In the genomic region with DNA sequence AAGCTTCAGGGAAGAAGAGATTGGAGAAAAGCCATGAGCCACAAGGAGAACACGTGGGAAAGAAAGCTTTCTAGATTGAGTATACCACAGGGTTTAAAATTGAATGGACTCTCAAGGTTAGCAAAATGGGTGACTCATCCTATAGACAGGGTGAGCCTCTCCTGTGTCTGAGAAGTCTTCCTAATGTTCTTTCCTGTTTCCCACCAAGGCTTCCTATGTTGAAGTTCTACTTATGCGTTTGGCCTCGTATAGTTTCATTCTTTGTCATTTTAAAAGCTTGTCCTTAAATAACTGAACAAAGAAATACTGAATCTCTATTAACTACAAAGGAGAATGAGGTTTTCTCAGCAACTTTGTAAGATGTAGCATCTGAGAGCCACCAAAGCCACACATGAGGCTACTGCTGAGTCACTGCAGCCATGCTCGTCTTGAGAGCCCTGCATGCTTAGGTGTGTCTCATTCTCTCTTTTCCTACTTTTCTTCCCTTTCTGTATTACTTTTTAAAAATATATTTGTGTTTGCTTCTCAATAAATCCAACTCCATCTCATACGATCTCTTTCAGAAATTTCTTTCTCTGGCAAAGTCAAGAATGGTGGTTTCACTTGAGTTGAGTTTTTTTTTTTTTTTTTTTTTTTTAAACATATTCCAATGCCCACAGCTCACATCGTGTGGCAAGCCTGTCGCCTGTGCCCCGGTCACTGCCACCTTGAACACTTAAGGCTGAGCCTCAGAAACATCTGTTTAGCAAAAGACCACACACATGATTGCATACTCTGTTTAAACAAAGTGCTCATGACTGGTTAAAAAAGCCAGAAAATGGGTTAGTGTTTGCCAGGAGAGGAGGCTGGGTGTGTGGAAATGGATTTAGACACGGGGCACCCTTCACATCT, we compare ENCODE assay signal across 8 mouse cellular contexts. TPM values are rescaled to one million over a fixed set of nuclear protein-coding genes. Genes with fewer than 3 reads are reported as not detected.
DNase-seq lines count a peak whose midpoint lies in the region; ATAC-seq and TF ChIP-seq lines count a peak whose summit lies in the region.

No protein-coding gene starts in this region.

- no peak for TF ChIP-seq POLR2A in MEL (IDR thresholded peaks at IDR 0.05; ENCODE audit: control insufficient read depth in 1 of 2, insufficient read depth in 1 of 2, low read depth in 1 of 2, low read length in 2 of 2, poor library complexity in 1 of 2)

- H3K36me3 ChIP-seq in heart, embryonic 11.5 days (ENCODE audit: control insufficient read depth, insufficient read depth, low read length): no peaks in the 10 kb centered on the region
- peaks cover 0 to 16% of the 10 kb centered on the region in 2 experiments; a peak in 2 of 4 replicates for H3K36me3 ChIP-seq in MEL (ENCODE audit: control insufficient read depth in 1 of 2, insufficient read depth in 2 of 2, low read length in 2 of 2)
- no peaks in the 10 kb centered on the region for H3K36me3 ChIP-seq in forebrain, embryonic 15.5 days
- no peaks in the 10 kb centered on the region for H3K36me3 ChIP-seq in liver, embryonic 13.5 days

- H3K4me3 ChIP-seq in heart, embryonic 11.5 days (ENCODE audit: low read depth, low read length): peak overlapping the region; percentile 38
- H3K4me3 ChIP-seq in MEL (ENCODE audit: control insufficient read depth in 1 of 2, insufficient read depth in 1 of 2, low read depth in 2 of 2, low read length in 2 of 2): peak overlapping the region; percentile 58 to 63
- peak overlapping the region; percentile 22 for H3K4me3 ChIP-seq in forebrain, embryonic 15.5 days
- H3K4me3 ChIP-seq in liver, embryonic 13.5 days (replicated peaks): peak overlapping the region; percentile 62

- no peak for TF ChIP-seq RAD21 in MEL (IDR thresholded peaks at IDR 0.05; ENCODE audit: low read depth, low read length)

- no peaks in the 10 kb centered on the region for H3K27me3 ChIP-seq in heart, embryonic 11.5 days (ENCODE audit: control insufficient read depth, insufficient read depth, low read length)
- H3K27me3 ChIP-seq in MEL (ENCODE audit: control insufficient read depth in 1 of 2, insufficient read depth in 2 of 2, low read length in 2 of 2): no peaks in the 10 kb centered on the region
- H3K27me3 ChIP-seq in forebrain, embryonic 15.5 days: no peaks in the 10 kb centered on the region
- H3K27me3 ChIP-seq in liver, embryonic 13.5 days: no peaks in the 10 kb centered on the region

- WGBS in heart, embryonic 11.5 days (ENCODE audit: insufficient replicate concordance): 58% methylated on average over 9 of the region's 9 CpGs
- 71% methylated on average over 9 of the region's 9 CpGs for WGBS in forebrain, embryonic 15.5 days
- 34% methylated on average over 9 of the region's 9 CpGs for WGBS in liver, embryonic 13.5 days (ENCODE audit: insufficient replicate concordance)

- no peaks in the 10 kb centered on the region for H3K4me1 ChIP-seq in heart, embryonic 11.5 days (ENCODE audit: control insufficient read depth, insufficient read depth, low read length)
- peaks cover 0 to 12% of the 10 kb centered on the region in 2 experiments; a peak in 2 of 4 replicates for H3K4me1 ChIP-seq in MEL (ENCODE audit: control insufficient read depth in 1 of 2, insufficient read depth in 2 of 2, low read length in 2 of 2)
- H3K4me1 ChIP-seq in forebrain, embryonic 15.5 days: peaks cover 7% of the 10 kb centered on the region
- peaks cover 35% of the 10 kb centered on the region for H3K4me1 ChIP-seq in liver, embryonic 13.5 days (replicated peaks)

- H3K79me2 ChIP-seq in MEL (ENCODE audit: control insufficient read depth, insufficient read depth, low read length, poor library complexity): no peaks in the 10 kb centered on the region

- H3K9me3 ChIP-seq in heart, embryonic 11.5 days (replicated peaks; ENCODE audit: control insufficient read depth, low read length): no peaks in the 10 kb centered on the region
- H3K9me3 ChIP-seq in MEL (replicated peaks; ENCODE audit: insufficient read depth, low read length): no peaks in the 10 kb centered on the region
- H3K9me3 ChIP-seq in forebrain, embryonic 15.5 days: no peaks in the 10 kb centered on the region
- H3K9me3 ChIP-seq in liver, embryonic 13.5 days (replicated peaks): no peaks in the 10 kb centered on the region

- no peak for DNase-seq in heart, adult 18-20 months
- peak; percentile 64 for DNase-seq in MEL (ENCODE audit: low read depth, low spot score)
- DNase-seq in liver, embryonic 13.5 days: peak; percentile 20
- no peak for DNase-seq in layer of hippocampus, postnatal 14 days (ENCODE audit: low spot score in 2 of 2)
- DNase-seq in adrenal gland, postnatal 10 days: no peak
- DNase-seq in embryo, embryonic 11 days: no peak

- peak overlapping the region; percentile 77 for H3K9ac ChIP-seq in heart, embryonic 11.5 days (ENCODE audit: low read depth, low read length)
- peak overlapping the region; percentile 73 for H3K9ac ChIP-seq in MEL (ENCODE audit: control insufficient read depth, low read depth, low read length, poor library complexity, severe bottlenecking)
- H3K9ac ChIP-seq in forebrain, embryonic 15.5 days (replicated peaks): no peak overlapping the region
- peak overlapping the region; percentile 71 for H3K9ac ChIP-seq in liver, embryonic 13.5 days

- no peak for TF ChIP-seq EP300 in MEL (IDR thresholded peaks at IDR 0.05; ENCODE audit: low read depth in 1 of 2, low read length in 2 of 2)

- no peak for TF ChIP-seq CTCF in MEL (IDR thresholded peaks at IDR 0.05 in 2 of 3, conservative IDR thresholded peaks at IDR 0.05 in 1 of 3; ENCODE audit: control insufficient read depth in 1 of 3, insufficient read depth in 1 of 3, low read depth in 2 of 3, low read length in 3 of 3, poor library complexity in 1 of 3, severe bottlenecking in 1 of 3)

- peak overlapping the region; percentile 72 for H3K4me2 ChIP-seq in heart, embryonic 11.5 days
- H3K4me2 ChIP-seq in forebrain, embryonic 15.5 days (replicated peaks): peak overlapping the region; percentile 30
- H3K4me2 ChIP-seq in liver, embryonic 13.5 days: peak overlapping the region; percentile 77

- ATAC-seq in heart, embryonic 11.5 days (replicated peaks; ENCODE audit: insufficient number of reproducible peaks, low FRiP score, low TSS enrichment): no peak
- ATAC-seq in forebrain, embryonic 15.5 days (replicated peaks): no peak
- ATAC-seq in liver, embryonic 13.5 days (ENCODE audit: low read depth): peak; percentile 77

- peak overlapping the region; percentile 66 for H3K27ac ChIP-seq in heart, embryonic 11.5 days (ENCODE audit: low read depth, low read length)
- peak overlapping the region; percentile 85 for H3K27ac ChIP-seq in MEL (ENCODE audit: control insufficient read depth, low read depth, low read length)
- no peak overlapping the region for H3K27ac ChIP-seq in forebrain, embryonic 15.5 days (replicated peaks)
- peak overlapping the region; percentile 91 for H3K27ac ChIP-seq in liver, embryonic 13.5 days

TF ChIP-seq in MEL, 35 proteins besides CTCF, POLR2A, EP300 and RAD21 (continues in another document):
- TF ChIP-seq MYC (IDR thresholded peaks at IDR 0.05; ENCODE audit: low read depth, low read length) (0 out of 2 replicates have a peak, but pooled peaks have one; percentile 16), TCF12 (IDR thresholded peaks at IDR 0.05; ENCODE audit: low read depth, low read length) (no peak), TAL1 (IDR thresholded peaks at IDR 0.05; ENCODE audit: low read length) (no peak), NELFE (IDR thresholded peaks at IDR 0.05; ENCODE audit: low read depth, low read length) (no peak), GATA1 (IDR thresholded peaks at IDR 0.05; ENCODE audit: low read depth, low read length) (no peak), MAX (IDR thresholded peaks at IDR 0.05; ENCODE audit: low read length) (peak; percentile 48; the same call in 1 of the 2 replicates), SIN3A (IDR thresholded peaks at IDR 0.05; ENCODE audit: low read length) (no peak), ZMIZ1 (IDR thresholded peaks at IDR 0.05; ENCODE audit: low read depth, low read length) (no peak), ELF1 (IDR thresholded peaks at IDR 0.05; ENCODE audit: low read depth, low read length) (no peak), ZNF384 (IDR thresholded peaks at IDR 0.05; ENCODE audit: low read depth, low read length) (peak; percentile 84)

RNA-seq across cellular contexts. Expression of a gene that starts 0.7 kb away (rescaled TPM):
- polyA plus RNA-seq in heart, embryonic 11.5 days (2014; fragmentation: Nextera tagmentation; extraction: Ambion mirVana): 5.8 and 7.9 TPM in 2 replicates
- total RNA-seq in heart, adult 18-20 months (2021): 10 to 100 TPM in 1 of 2 experiments, 1 to 10 TPM in 1; 9.4 to 11.3 TPM
- 1.6 and 2.1 TPM in 2 replicates for total RNA-seq in MEL (2012; rRNA removed)
- polyA plus RNA-seq in MEL (2012; ENCODE audit: insufficient read depth in 1 of 2, insufficient read length in 2 of 2, low read depth in 1 of 2, low replicate concordance in 2 of 2, missing spikeins in 1 of 2): 1 to 10 TPM in 1 of 2 experiments, not detected in 1; 2.9 TPM
- 0.98 and 1.5 TPM in 2 replicates for polyA plus RNA-seq in forebrain, embryonic 15.5 days (2015; fragmentation: Nextera tagmentation; extraction: Ambion mirVana)
- 2.1 and 2.2 TPM in 2 replicates for polyA plus RNA-seq in liver, embryonic 13.5 days (2015; fragmentation: Nextera tagmentation; extraction: Ambion mirVana)
- total RNA-seq in layer of hippocampus, postnatal 14 days (2021): 1 to 10 TPM; 5.4 to 6.5 TPM
- 10 to 100 TPM; 12.9 to 16.3 TPM for total RNA-seq in adrenal gland, postnatal 10 days (2021)

RNA-seq across cellular contexts. Expression of a gene that starts 23.4 kb away (rescaled TPM):
- polyA plus RNA-seq in heart, embryonic 11.5 days (2014; fragmentation: Nextera tagmentation; extraction: Ambion mirVana): 0.72 and 0.96 TPM in 2 replicates
- under 1 TPM; 0.13 to 0.27 TPM for total RNA-seq in heart, adult 18-20 months (2021)
- total RNA-seq in MEL (2012; rRNA removed): 1.5 and 2.3 TPM in 2 replicates
- 1 to 10 TPM in 1 of 2 experiments, not detected in 1; 3.9 TPM for polyA plus RNA-seq in MEL (2012; ENCODE audit: insufficient read depth in 1 of 2, insufficient read length in 2 of 2, low read depth in 1 of 2, low replicate concordance in 2 of 2, missing spikeins in 1 of 2)
- polyA plus RNA-seq in forebrain, embryonic 15.5 days (2015; fragmentation: Nextera tagmentation; extraction: Ambion mirVana): 0.28 and 0.34 TPM in 2 replicates
- polyA plus RNA-seq in liver, embryonic 13.5 days (2015; fragmentation: Nextera tagmentation; extraction: Ambion mirVana): 0.10 TPM in 1 of 2 replicates, not detected in the other
- not detected for total RNA-seq in layer of hippocampus, postnatal 14 days (2021)
- not detected for total RNA-seq in adrenal gland, postnatal 10 days (2021)

RNA-seq across cellular contexts. Expression of a gene that starts 38.8 kb away (rescaled TPM):
- polyA plus RNA-seq in heart, embryonic 11.5 days (2014; fragmentation: Nextera tagmentation; extraction: Ambion mirVana): 15.7 and 19.3 TPM in 2 replicates
- 10 to 100 TPM; 31.5 to 39.0 TPM for total RNA-seq in heart, adult 18-20 months (2021)
- total RNA-seq in MEL (2012; rRNA removed): 0.20 and 0.27 TPM in 2 replicates
- polyA plus RNA-seq in MEL (2012; ENCODE audit: insufficient read depth in 1 of 2, insufficient read length in 2 of 2, low read depth in 1 of 2, low replicate concordance in 2 of 2, missing spikeins in 1 of 2): 1 to 10 TPM in 1 of 2 experiments, not detected in 1; 1.2 TPM
- 1.1 and 1.6 TPM in 2 replicates for polyA plus RNA-seq in forebrain, embryonic 15.5 days (2015; fragmentation: Nextera tagmentation; extraction: Ambion mirVana)
- 5.5 and 5.8 TPM in 2 replicates for polyA plus RNA-seq in liver, embryonic 13.5 days (2015; fragmentation: Nextera tagmentation; extraction: Ambion mirVana)
- total RNA-seq in layer of hippocampus, postnatal 14 days (2021): 1 to 10 TPM; 2.0 to 3.6 TPM
- 10 to 100 TPM; 20.1 to 32.0 TPM for total RNA-seq in adrenal gland, postnatal 10 days (2021)

Comparison
In these comparisons a context has a peak if more than half of its experiments do, and no peak if none do; other contexts are left out.
1. DNase-seq: peak in MEL (single experiment) and liver, embryonic 13.5 days (single experiment); none in heart, adult 18-20 months (0 of 2), layer of hippocampus, postnatal 14 days (0 of 2), adrenal gland, postnatal 10 days (single experiment) and embryo, embryonic 11 days (single experiment).
2. RNA of a gene that starts 38.8 kb away (total RNA-seq): 31.5 to 39.0 TPM in heart, adult 18-20 months and 20.1 to 32.0 TPM in adrenal gland, postnatal 10 days; 2.0 to 3.6 TPM in layer of hippocampus, postnatal 14 days and 0.20 to 0.27 TPM in MEL; every median in the first group is over 4 times any median in the second.
3. Peak in every context shown above with its lines, with median percentiles within 50 percentile points of each other: H3K4me2 ChIP-seq and H3K4me3 ChIP-seq.